Mouse (Mus musculus) thymus, postnatal 25 days (tissue): ENCODE data around the gene Zxdb.
"Not testable (repeated sequence)": the region's sequence is repeated elsewhere in the genome, so short reads cannot be mapped to it uniquely, and the experiment has no call there.

Experiments used
- DNase-seq: peaks from one replicate; pipeline ENCODE4 v3.0.0; 2022

The Zxdb gene

GRCm38 (mm10) chrX:94724192-94724971 is at the start of gene Zxdb:
Gene Zxdb, plus strand, starts transcription at chrX:94724569.
- not testable (repeated sequence) for DNase-seq

- peak; percentile 46 for DNase-seq
Measured at GRCm38 (mm10) chrX:94674977-94675376, 49.4 kb upstream of the Zxdb start.

- not testable (repeated sequence) for DNase-seq
Measured at GRCm38 (mm10) chrX:94681581-94681980, 42.8 kb upstream of the Zxdb start.

GRCm38 (mm10) chrX:94689593-94689992 is 34.8 kb upstream of the Zxdb start:
- not testable (repeated sequence) for DNase-seq

GRCm38 (mm10) chrX:94706676-94707075 is 17.7 kb upstream of the Zxdb start:
- not testable (repeated sequence) for DNase-seq

GRCm38 (mm10) chrX:94709752-94710151 is 14.6 kb upstream of the Zxdb start:
- not testable (repeated sequence) for DNase-seq

- DNase-seq, result peak; percentile 18
Measured at GRCm38 (mm10) chrX:94724972-94725569, 702 bp downstream of the Zxdb start.

- not testable (repeated sequence) for DNase-seq
Measured at GRCm38 (mm10) chrX:94725627-94726083, 1.3 kb downstream of the Zxdb start.

- no peak for DNase-seq
Measured at GRCm38 (mm10) chrX:94731596-94731995, 7.2 kb downstream of the Zxdb start.

GRCm38 (mm10) chrX:94753733-94754132 is 29.4 kb downstream of the Zxdb start:
- DNase-seq, result no peak

- DNase-seq, result no peak
Measured at GRCm38 (mm10) chrX:94759959-94760358, 35.6 kb downstream of the Zxdb start.

- DNase-seq, result no peak
Measured at GRCm38 (mm10) chrX:94773876-94774275, 49.5 kb downstream of the Zxdb start.
